Mouse (Mus musculus) cerebral cortex, adult 2 months (tissue): ENCODE results near the gene Kcnma1.

Experiments
- WGBS: fragments of 180-500 bp; shearing (Covaris S2); methylation state at CpG from one replicate; pipeline ENCODE4 v1.1.7; 2018; 5-methylcytosine and 5-hydroxymethylcytosine counted together

Gene Kcnma1

DNA sequence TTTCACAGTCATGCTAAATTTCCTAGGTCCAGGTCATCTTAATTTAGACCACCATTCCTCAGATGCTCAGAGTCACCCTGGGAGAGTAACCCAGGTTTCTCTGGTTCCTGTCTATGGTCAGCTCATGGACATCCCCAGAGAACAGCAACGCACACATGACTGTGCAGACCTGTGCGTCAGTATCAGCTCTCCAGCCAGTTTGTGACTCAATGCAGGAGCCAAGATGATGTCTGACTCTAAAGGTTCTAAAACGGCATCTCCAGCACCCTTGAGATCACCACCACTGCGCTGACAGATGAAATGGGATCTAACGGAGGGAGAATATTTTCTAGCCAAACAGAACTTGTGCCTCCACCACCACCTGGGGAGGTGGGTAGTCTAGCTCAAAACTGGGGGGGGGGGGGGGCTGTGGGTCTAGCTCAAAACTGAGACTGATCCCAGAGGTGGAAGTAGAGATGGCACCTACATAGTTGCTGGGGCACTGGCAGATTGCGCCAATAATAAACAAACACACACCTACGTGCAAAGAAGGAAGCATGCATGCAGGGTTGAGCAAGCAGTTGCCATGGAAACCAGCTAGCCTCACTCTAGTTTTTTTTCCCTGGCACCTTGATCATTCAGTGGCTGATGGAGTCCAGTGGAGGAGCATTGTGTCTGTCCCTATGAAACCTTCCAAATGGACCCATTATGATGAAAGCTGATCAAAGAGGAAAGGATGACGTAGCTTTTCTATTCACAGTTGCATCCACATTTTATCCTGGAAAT, 231.3 kb downstream of the Kcnma1 start:
- WGBS, result 43% methylated on average over 8 of the region's 8 CpGs

- 61% methylated on average over 2 of the region's 2 CpGs for WGBS
These were observed 239.7 kb downstream of the Kcnma1 start for GRCm38 (mm10) chr14:23774542-23774941.

DNA sequence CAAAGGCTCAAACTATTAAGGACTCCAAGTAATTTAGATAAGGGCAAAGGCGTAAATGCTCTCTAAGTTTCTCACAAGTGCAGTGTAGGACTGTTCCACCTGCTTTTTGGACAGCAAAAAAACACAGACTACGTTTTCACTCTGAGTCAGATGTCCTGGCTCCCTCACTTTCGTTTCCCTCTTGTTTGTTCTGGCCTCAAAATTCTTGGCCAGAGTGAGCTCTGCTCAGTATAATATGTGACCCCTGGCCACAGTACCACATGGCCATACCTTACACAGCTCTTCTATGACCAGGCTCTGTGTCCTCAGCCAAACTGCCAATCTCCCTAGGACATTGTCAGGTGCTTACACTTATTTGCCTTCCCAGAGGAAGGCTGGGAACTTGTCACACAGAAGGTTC, 241.6 kb downstream of the Kcnma1 start:
- WGBS, result 63% methylated on average over 3 of the region's 3 CpGs

- WGBS, result 66% methylated on average over 1 of the region's 1 CpGs
These were observed 242.5 kb downstream of the Kcnma1 start for GRCm38 (mm10) chr14:23771794-23772193.

DNA sequence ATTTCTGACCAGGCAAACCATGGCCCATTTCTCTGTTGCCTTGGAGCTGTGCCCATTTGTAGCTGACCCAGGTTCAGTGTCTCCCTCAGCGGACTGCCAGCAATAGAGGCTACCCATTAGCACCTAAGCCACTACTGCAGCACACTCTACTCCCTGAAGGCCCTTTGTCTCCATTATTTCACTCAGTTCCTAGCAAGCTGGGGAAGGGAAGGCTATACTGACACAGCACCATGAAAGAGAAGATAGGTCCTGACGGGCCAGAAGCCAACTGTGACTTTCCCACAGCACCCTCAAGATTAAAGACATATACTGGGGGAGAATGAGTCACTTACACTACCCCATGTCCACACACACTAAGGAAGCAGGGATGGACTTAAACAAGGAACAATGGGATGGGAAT, 251.8 kb downstream of the Kcnma1 start:
- WGBS, result 85% methylated on average over 2 of the region's 2 CpGs

DNA sequence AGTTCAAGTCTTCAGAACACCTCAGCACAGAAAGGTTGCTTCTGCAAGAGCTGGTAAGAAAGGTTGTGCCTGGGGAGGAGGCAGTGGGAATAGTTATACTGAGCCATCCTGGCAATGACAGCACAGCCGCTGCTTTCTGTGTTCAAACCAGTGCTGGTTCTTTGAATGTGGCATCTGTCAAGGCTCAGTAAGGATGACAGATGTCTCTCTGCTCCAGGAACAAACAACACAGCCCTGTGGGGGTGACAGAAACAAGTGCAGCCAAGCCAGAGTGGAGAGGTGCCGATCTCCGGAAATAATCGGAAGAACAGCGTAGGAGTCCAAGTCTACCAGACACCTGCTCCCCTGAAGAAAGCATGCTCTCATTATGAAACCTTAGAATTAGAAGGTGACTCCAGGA, 254.7 kb downstream of the Kcnma1 start:
- 36% methylated on average over 5 of the region's 5 CpGs for WGBS

GRCm38 (mm10) chr14:23758421-23758820, 255.9 kb downstream of the Kcnma1 start:
- WGBS, result 26% methylated on average over 1 of the region's 1 CpGs

GRCm38 (mm10) chr14:23748011-23748410, 266.3 kb downstream of the Kcnma1 start:
- WGBS, result 81% methylated on average over 2 of the region's 2 CpGs

DNA sequence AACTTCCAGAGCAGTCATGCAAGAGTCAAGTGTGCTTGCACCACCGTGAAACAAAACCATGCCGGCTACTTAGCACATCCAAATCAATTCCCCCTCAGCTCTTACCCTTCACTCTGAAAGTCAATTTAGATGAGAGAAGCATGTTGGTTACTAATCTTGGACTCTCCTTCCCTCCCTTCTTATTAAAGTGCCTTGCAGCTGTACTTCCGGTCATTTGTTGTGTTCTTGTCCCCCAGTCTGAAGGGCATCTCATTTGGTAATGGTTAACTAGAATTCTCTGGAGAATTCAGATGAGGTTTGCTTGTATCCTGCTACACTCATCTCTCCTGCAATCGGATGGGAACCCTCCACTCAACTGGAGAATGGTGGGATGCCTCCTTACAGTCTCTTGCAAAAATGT, 267.3 kb downstream of the Kcnma1 start:
- 77% methylated on average over 4 of the region's 4 CpGs for WGBS

DNA sequence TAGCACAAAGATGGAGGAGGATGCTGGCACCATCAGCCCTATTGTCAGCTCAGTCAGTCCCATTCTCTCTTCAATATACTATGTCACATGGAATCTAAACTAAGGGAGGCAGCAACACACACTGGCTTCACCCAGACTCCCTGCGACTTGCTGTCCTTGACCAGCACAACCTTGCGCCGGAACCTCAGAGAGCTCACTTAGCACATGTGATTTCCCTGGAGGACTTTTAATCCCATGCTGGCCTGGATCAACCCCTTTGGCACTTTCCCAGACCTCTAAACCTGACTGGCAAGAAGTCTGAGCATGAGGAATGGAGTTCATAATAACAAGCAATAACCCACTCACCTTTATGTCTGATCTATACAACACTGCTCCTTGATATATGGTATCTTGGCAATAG, 280.1 kb downstream of the Kcnma1 start:
- 91% methylated on average over 3 of the region's 3 CpGs for WGBS

- WGBS, result 52% methylated on average over 2 of the region's 2 CpGs
These were observed 284.9 kb downstream of the Kcnma1 start for GRCm38 (mm10) chr14:23729377-23729776.

DNA sequence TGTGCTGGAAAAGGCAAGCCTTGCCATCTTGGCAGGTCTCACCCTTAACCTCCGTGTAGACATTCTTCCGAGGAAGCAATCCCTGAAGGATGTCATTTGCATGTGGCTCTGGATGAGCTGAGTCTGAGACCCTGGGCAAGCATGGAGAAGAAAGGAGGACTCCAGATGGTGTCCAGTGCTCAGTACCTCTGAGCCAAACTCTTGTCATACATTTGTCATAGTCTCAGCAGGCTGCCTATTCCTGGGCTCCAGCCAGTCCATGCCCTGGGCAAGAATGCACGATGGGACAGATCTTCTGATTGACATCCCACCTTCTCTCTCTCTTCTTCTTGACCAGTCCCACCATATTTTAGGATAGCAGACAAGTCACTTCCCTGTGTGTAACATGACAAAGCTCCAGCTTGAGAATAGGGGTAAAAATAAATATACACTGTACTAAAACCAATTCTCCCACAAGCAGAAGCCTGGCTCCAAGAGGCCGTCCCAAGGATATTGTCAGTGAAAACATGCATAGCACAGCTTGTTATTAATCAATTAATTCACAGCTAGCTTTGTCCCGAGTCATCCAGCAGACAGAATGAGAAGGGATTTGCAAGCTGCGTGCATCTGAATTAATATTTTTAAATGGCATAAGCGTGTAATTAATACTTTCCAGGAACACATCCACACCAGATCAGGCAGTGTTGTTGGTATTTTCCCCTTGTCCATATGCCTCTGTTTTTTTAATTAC, 290.4 kb downstream of the Kcnma1 start:
- WGBS, result 56% methylated on average over 7 of the region's 7 CpGs

- 53% methylated on average over 3 of the region's 3 CpGs for WGBS
These were observed 295.0 kb downstream of the Kcnma1 start for GRCm38 (mm10) chr14:23719246-23719645.

GRCm38 (mm10) chr14:23718667-23719066, 295.6 kb downstream of the Kcnma1 start:
- 47% methylated on average over 6 of the region's 6 CpGs for WGBS

DNA sequence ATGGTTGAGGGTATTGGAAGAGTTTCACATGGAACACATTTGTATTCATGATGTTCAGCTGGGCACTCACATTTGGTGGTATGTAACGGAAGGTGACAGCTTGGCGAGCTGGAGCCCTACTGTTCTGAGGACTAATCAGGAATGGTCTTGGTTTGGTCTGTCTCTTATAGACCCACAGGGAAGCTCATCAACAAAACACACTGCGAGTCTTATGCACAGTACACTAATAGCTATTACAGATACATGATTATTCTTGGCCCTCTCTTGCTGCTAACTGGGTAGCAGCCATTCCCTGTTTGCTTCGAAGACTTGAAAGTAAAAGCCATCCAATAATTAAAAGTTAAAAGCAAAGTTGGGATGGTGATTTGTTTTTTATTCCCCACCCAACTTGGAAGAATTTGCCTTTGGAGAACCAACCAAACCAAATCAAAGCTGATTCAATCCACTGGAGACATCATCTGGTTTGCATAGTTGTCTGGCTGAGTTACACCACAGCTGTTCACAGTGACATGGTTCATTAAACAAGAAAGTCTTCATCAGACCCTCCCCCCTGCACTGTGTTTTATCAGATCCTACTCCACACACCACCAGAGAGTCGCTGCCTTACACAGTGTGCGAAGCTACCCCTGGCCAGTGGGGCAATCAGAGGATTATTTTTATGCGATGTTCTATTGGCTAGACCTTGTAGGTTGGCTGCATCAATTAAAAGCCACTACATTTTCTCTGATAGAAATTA, 299.7 kb downstream of the Kcnma1 start:
- WGBS, result 78% methylated on average over 7 of the region's 7 CpGs

DNA sequence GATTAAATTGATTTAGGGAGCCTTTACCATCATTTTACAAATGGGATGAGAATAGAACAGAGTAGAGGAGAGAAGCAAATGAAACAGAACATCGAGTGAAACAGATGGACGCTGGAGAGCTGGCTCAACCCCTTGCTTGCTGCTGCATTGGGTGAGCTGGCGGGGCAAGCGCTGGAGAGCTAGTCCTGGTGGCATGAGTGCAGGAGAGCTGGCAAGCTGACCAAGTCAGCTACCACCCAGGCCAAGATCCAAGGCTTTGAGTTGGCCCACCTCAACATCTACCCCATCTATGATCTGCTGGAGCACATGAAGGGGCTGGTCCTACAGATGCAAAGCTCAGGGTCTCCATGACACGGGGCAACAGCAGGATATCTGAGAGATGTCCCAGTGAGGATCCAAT, 301.4 kb downstream of the Kcnma1 start:
- 70% methylated on average over 5 of the region's 5 CpGs for WGBS

- WGBS, result 70% methylated on average over 7 of the region's 7 CpGs
These were observed 303.3 kb downstream of the Kcnma1 start for GRCm38 (mm10) chr14:23710954-23711353.

DNA sequence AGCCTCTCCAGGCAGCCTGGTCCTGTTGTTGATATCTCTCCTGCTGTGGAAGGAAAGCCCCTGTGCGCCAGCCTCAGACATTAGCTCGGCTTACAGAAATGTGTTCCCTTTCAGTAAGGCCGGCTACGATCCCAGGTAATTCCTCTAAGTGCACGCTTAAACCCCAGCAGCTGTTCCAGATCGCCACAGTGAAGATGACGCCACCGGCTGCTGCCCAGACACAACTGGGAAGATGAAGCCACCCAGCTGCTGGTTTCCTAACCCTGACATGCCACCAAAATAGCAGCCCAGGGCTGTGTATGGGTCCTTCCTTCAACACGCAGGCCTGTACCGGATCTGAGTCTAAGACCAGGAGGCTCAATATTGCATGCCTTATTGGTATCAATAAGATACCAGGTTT, 307.5 kb downstream of the Kcnma1 start:
- 82% methylated on average over 10 of the region's 10 CpGs for WGBS

DNA sequence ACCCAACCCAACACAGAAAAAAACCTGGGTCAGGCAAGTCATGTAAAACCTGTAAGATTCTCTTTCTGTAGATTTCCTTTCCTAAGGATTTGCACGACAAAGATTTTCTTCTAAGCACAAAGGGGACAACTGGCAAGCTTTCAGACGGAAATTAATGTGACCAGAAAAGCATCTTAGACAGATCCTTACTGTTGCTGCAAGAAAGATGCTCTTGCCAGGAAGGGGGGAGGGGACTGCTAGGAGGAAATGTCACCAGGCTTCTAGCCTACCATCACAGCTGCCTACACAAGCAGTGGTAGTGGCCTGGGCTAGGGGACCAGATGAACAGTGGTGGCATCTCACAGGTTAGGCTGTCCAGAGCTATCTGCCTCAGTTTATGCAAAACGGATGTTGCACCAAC, 308.6 kb downstream of the Kcnma1 start:
- WGBS, result 45% methylated on average over 3 of the region's 3 CpGs

DNA sequence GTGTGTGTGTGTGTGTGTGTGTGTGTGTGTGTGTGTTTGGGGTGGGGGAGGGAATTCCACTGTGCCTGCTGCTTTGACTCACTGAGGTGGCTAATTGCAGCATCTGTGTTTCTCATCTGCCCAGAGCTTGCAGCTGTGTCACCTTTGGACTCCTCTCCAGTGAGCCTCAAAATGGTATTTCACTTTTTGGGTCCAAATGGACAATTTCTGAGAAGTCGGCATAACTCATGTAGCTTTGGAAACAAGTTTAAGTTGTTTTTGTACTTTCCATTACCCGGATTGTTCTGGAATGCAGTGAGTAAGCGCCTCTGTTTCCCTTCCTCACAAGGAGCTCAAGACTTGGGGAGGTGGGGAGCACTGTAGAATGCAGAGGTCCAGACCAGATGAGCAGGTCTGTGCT, 317.9 kb downstream of the Kcnma1 start:
- 74% methylated on average over 3 of the region's 3 CpGs for WGBS

DNA sequence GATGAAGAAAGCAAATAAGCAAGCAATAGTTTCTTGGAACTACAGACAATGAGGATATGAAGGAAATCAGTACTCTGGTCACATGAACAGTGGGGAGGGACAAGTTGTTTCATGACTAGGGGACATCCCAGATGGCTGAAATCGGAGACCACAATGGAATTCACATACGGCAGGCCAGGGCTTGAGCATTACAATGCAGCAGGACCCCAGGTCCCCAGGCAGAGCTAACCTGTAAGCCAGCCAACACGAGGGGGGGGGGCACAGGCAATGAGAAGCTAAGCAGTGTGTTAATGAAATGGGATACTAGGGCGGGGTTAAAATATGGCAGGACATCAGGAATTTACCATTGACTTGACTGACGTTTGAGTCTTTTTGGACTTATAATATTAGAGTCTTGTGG, 324.6 kb downstream of the Kcnma1 start:
- 61% methylated on average over 5 of the region's 5 CpGs for WGBS

DNA sequence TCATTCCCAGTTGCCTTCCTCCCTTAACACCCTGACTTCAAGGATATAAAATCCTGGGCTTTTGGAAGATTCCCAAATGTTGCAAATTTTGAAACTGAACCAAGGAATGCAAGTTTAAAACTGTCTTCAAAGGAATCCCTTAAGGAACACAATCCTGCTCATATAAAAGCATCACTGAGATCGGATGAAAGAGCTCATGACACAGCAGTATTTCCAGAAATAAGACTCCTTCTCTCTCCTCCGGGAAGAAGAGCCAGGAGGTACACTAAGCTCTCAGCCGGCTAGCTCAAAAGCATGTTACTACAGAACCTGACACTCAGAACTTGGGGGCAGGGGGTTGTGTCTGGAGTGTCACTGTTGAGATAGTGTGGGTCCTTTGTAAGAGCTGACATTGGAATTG, 325.8 kb downstream of the Kcnma1 start:
- 36% methylated on average over 3 of the region's 3 CpGs for WGBS
